Mouse (Mus musculus) ES-Bruce4 (cell line): ENCODE data around the gene Ackr3. TPM values are rescaled to one million over a fixed set of nuclear protein-coding genes. Genes with fewer than 3 reads are reported as not detected.

Experiments
- H3K27ac ChIP-seq: 2 replicates; pipeline ENCODE4 v1.5.1; 2012; ENCODE audit warnings: low read length, inconsistent platforms; ENCODE audit not compliant: insufficient read depth
- H3K27me3 ChIP-seq: 2 replicates; pipeline ENCODE4 v1.6.1; 2012; ENCODE audit warnings: mild to moderate bottlenecking, low read length, inconsistent platforms; ENCODE audit not compliant: control insufficient read depth, poor library complexity, insufficient read depth, severe bottlenecking
- H3K36me3 ChIP-seq: 2 replicates; pipeline ENCODE4 v1.6.1; 2012; ENCODE audit warnings: inconsistent platforms, mild to moderate bottlenecking, low read length, moderate library complexity; ENCODE audit not compliant: control insufficient read depth, poor library complexity, insufficient read depth, severe bottlenecking
- H3K4me1 ChIP-seq: one replicate; pipeline ENCODE4 v1.8.1; 2011; ENCODE audit warnings: low read length; ENCODE audit not compliant: control insufficient read depth, insufficient read depth
- H3K4me3 ChIP-seq: 2 replicates; pipeline ENCODE4 v1.5.1; 2011; ENCODE audit warnings: low read depth, mild to moderate bottlenecking, low read length
- H3K9ac ChIP-seq: 2 replicates; pipeline ENCODE4 v1.6.1; 2012; ENCODE audit warnings: low read depth, mild to moderate bottlenecking, inconsistent platforms; ENCODE audit not compliant: poor library complexity, severe bottlenecking
- H3K9me3 ChIP-seq: replicated peaks from 2 replicates; pipeline ENCODE4 v1.6.1; 2012; ENCODE audit warnings: mild to moderate bottlenecking, low read length, inconsistent platforms; ENCODE audit not compliant: control insufficient read depth, poor library complexity, insufficient read depth, severe bottlenecking
- CTCF ChIP-seq: IDR thresholded peaks from one replicate; pipeline ENCODE4 v1.8.1; 2011; ENCODE audit warnings: low read depth, low read length
- EP300 ChIP-seq: IDR thresholded peaks from 2 replicates; pipeline ENCODE4 v1.6.1; 2011; ENCODE audit warnings: low read depth, low read length; ENCODE audit not compliant: insufficient read depth
- POLR2A ChIP-seq: IDR thresholded peaks from one replicate; pipeline ENCODE4 v1.8.1; 2011; ENCODE audit warnings: low read length; ENCODE audit not compliant: insufficient read depth
- polyA plus RNA-seq: library from polyadenylated mRNA; stranded (reverse); fragments of >200 nt; gene quantifications from 2 replicates; pipeline ENCODE4 v1.2.4, GENCODE M21; 2011; ENCODE audit warnings: low read depth; ENCODE audit not compliant: missing spikeins, insufficient read depth, insufficient read length

Ackr3 gene
- polyA plus RNA-seq, 1 experiment, result 5.2 TPM

DNA sequence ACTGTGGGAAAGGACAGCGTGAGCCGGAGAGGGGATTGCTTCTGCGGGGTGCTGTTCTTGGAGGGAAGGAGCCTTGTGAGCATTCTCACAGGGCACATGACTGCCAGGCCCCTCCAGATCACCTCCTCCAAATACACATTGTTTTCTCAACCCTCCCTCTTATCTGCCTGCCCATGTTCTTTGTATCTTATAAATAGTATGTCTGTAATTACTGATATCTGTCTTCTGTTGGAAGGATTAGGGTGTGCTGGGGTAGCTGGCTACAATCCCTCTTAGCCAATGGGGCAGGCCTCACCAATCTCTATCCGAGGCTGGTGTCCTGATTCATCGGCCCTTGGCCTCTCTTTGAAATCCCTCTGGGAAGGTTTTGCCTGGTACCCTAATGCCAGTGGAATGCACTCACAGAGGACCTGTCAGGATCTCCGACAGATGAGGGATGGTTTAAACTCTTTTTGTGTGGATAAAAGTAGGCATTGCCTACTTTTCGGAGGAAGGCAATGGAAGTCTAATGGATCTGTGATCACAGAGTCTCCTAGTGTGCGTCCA is 38.7 kb downstream of the Ackr3 start:
- TF ChIP-seq CTCF (no peak), EP300 (no peak), POLR2A (no peak)
- no peaks in the 10 kb centered on the region for H3K36me3 ChIP-seq
- H3K9me3 ChIP-seq, result no peaks in the 10 kb centered on the region
- no peak overlapping the region for H3K4me3 ChIP-seq
- H3K4me1 ChIP-seq, result no peaks in the 10 kb centered on the region
- no peaks in the 10 kb centered on the region for H3K27me3 ChIP-seq
- no peak overlapping the region for H3K9ac ChIP-seq
- no peak overlapping the region for H3K27ac ChIP-seq

DNA sequence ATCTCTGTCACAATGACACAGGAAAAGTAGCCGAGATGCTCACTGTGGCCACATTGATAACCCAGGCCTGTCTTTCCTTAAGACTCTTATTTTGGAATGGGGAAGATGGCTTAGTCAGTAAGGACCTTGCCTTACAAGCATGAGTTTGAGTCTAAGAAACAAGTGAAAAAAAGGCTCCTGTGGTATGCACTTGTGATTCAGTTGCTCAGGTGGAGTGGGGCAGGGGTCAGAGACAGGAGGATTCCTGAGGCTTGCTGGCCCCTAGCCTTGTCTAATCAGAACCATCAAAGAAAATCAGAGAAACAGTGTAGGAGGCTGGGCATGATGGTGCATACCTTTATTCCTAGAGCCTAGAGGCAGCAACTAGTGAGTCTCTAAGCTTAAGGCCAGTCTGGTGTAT is 40.8 kb downstream of the Ackr3 start:
- no peak overlapping the region for H3K9ac ChIP-seq
- H3K4me3 ChIP-seq, result no peak overlapping the region
- H3K27ac ChIP-seq, result no peak overlapping the region
- no peaks in the 10 kb centered on the region for H3K9me3 ChIP-seq
- TF ChIP-seq POLR2A (no peak), CTCF (no peak), EP300 (no peak)
- no peaks in the 10 kb centered on the region for H3K4me1 ChIP-seq
- H3K36me3 ChIP-seq, result no peaks in the 10 kb centered on the region
- H3K27me3 ChIP-seq, result no peaks in the 10 kb centered on the region

DNA sequence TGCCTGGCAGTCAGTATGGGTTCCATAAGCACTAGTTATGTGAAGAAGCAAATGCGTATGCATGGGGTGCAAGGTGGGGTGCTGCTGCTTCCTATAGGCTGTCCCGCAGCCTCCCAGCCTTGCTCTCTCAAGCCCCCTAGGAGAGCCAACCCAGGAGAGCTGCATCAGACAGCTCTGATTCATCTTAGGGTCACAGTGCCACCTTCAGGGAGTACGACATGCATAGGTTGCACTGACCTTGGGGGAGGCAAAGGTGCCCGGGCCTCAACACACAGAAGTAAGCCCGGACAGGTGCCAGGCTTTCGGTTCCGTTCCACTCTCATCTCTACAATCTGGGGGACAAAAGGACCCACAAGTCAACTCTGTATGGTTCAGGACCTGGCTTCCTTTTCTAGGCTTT is 41.8 kb downstream of the Ackr3 start:
- Histone ChIP-seq H3K36me3 (no peaks in the 10 kb centered on the region), H3K9me3 (no peaks in the 10 kb centered on the region), H3K9ac (no peak overlapping the region), H3K4me3 (no peak overlapping the region), H3K4me1 (no peaks in the 10 kb centered on the region), H3K27ac (no peak overlapping the region), H3K27me3 (no peaks in the 10 kb centered on the region)
- TF ChIP-seq CTCF (peak; percentile 11), EP300 (no peak), POLR2A (no peak)

DNA sequence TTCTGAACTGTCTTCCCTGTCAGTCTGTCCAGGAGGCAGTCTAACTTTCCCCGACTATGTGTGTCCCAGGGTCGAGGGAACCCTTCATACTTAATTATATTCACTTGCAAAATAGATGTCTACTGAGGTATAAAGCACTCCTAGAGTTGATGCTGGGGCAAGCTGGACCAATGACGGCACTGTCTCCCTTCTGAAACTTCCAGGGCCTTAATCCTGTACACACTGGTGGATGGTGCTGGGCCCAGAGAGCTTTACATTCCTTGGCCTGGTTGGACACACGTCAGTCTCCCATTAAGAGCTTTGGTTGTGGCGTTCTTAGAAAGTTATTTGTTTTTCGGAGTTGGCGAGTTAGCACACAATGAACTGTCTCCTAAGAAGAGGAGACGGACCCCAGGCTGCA is 42.3 kb downstream of the Ackr3 start:
- Histone ChIP-seq H3K4me1 (no peaks in the 10 kb centered on the region), H3K27me3 (no peaks in the 10 kb centered on the region), H3K36me3 (no peaks in the 10 kb centered on the region), H3K9ac (no peak overlapping the region), H3K9me3 (no peaks in the 10 kb centered on the region), H3K4me3 (no peak overlapping the region), H3K27ac (no peak overlapping the region)
- TF ChIP-seq CTCF, result no peak
- no peak for TF ChIP-seq EP300
- no peak for TF ChIP-seq POLR2A

DNA sequence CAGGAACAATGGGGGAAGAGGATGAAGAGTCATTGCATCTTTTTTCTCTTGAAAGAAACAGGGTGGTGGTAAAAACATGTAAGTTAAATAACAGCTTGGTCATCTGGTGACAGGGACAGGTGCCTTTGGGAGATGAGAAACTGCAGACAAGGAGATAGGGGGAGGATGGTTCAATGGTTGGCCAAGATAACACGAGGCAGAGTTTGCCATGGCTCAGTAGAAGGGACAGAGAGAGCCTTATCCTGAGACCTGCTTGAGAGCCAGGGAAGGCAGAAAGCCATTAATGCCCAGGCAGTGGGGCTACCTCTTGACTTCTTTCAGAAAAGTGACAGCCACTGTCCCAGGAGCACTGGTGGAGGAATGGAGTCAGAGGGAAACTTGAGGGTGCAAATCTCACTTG is 43.0 kb downstream of the Ackr3 start:
- H3K27me3 ChIP-seq, result no peaks in the 10 kb centered on the region
- no peaks in the 10 kb centered on the region for H3K36me3 ChIP-seq
- no peak overlapping the region for H3K27ac ChIP-seq
- no peaks in the 10 kb centered on the region for H3K4me1 ChIP-seq
- TF ChIP-seq CTCF (no peak), EP300 (no peak), POLR2A (no peak)
- H3K9me3 ChIP-seq, result no peaks in the 10 kb centered on the region
- H3K4me3 ChIP-seq, result no peak overlapping the region
- H3K9ac ChIP-seq, result no peak overlapping the region

DNA sequence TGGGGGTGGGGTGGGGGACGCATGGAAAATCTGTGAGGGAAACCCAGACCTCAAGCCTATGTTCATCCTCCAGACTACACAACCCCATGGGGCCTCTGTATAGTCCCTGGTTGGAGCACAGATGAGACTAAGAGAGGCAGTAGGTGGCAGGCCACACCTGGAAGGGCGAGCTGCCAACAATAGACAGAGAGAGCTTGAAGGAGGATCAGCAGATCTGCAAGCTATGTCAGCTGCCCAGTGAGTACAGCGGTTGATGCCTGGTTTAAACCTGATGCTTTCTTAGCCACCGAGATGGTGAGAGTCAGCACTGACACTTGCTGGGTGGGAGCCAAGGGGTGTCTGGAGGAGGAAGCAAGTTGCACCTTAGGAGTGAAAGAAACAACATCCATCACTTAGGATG is 43.5 kb downstream of the Ackr3 start:
- Histone ChIP-seq H3K9ac (no peak overlapping the region), H3K9me3 (no peaks in the 10 kb centered on the region), H3K4me1 (no peaks in the 10 kb centered on the region), H3K27me3 (no peaks in the 10 kb centered on the region), H3K4me3 (no peak overlapping the region), H3K27ac (no peak overlapping the region), H3K36me3 (no peaks in the 10 kb centered on the region)
- TF ChIP-seq POLR2A (no peak), CTCF (no peak), EP300 (no peak)
